Mouse (Mus musculus): ENCODE results near the gene Galr3. TPM values are rescaled to one million over a fixed set of nuclear protein-coding genes. Genes with fewer than 3 reads are reported as not detected.
A peak's percentile ranks its signal among the peaks of the same experiment; 100 is the strongest.

Gene Galr3
- polyA plus RNA-seq, 1 experiment from 2014 or later: not detected

- no peaks in the 10 kb centered on the region for H3K4me1 ChIP-seq (ENCODE audit: control insufficient read depth, insufficient read depth, low read length)
- ATAC-seq (ENCODE audit: insufficient number of reproducible peaks, low FRiP score, low TSS enrichment, low read depth) (no peak), DNase-seq (ENCODE audit: low spot score) (no peak)
- H3K9ac ChIP-seq (ENCODE audit: low read length): no peak overlapping the region; the same call in 1 of the 2 replicates
- peaks cover 25% of the 10 kb centered on the region for H3K36me3 ChIP-seq (ENCODE audit: control insufficient read depth, insufficient read depth, low read length)
- 77% methylated on average over 13 of the region's 13 CpGs for WGBS
- no peak overlapping the region for H3K27ac ChIP-seq (replicated peaks; ENCODE audit: low read depth, low read length)
- H3K9me3 ChIP-seq (ENCODE audit: control insufficient read depth, low read length): no peaks in the 10 kb centered on the region
- no peaks in the 10 kb centered on the region for H3K27me3 ChIP-seq (ENCODE audit: control insufficient read depth, insufficient read depth, low read length)
- no peak overlapping the region for H3K4me2 ChIP-seq (ENCODE audit: low read depth, severe bottlenecking)
- no peak overlapping the region for H3K4me3 ChIP-seq (ENCODE audit: low read depth, low read length)
Measured at GRCm38 (mm10) chr15:79051461-79052360, 10.0 kb downstream of the Galr3 start.

GRCm38 (mm10) chr15:79052366-79052765 lies 10.7 kb downstream of the Galr3 start:
- Histone ChIP-seq H3K9me3 (ENCODE audit: control insufficient read depth, low read length) (no peaks in the 10 kb centered on the region), H3K36me3 (ENCODE audit: control insufficient read depth, insufficient read depth, low read length) (peaks cover 25% of the 10 kb centered on the region), H3K4me2 (ENCODE audit: low read depth, severe bottlenecking) (no peak overlapping the region), H3K9ac (ENCODE audit: low read length) (no peak overlapping the region), H3K27ac (replicated peaks; ENCODE audit: low read depth, low read length) (no peak overlapping the region), H3K27me3 (ENCODE audit: control insufficient read depth, insufficient read depth, low read length) (no peaks in the 10 kb centered on the region), H3K4me3 (ENCODE audit: low read depth, low read length) (no peak overlapping the region), H3K4me1 (ENCODE audit: control insufficient read depth, insufficient read depth, low read length) (no peaks in the 10 kb centered on the region)
- 74% methylated on average over 2 of the region's 2 CpGs for WGBS
- no peak for DNase-seq (ENCODE audit: low spot score)
- ATAC-seq (ENCODE audit: insufficient number of reproducible peaks, low FRiP score, low TSS enrichment, low read depth): no peak

GRCm38 (mm10) chr15:79056601-79057000 lies 14.9 kb downstream of the Galr3 start:
- no peak overlapping the region for H3K9ac ChIP-seq (ENCODE audit: low read length)
- H3K4me2 ChIP-seq (ENCODE audit: low read depth, severe bottlenecking): no peak overlapping the region
- H3K27ac ChIP-seq (replicated peaks; ENCODE audit: low read depth, low read length): no peak overlapping the region
- 93% methylated on average over 7 of the region's 7 CpGs for WGBS
- H3K36me3 ChIP-seq (ENCODE audit: control insufficient read depth, insufficient read depth, low read length): peaks cover 35% of the 10 kb centered on the region
- H3K27me3 ChIP-seq (ENCODE audit: control insufficient read depth, insufficient read depth, low read length): no peaks in the 10 kb centered on the region
- ATAC-seq (ENCODE audit: insufficient number of reproducible peaks, low FRiP score, low TSS enrichment, low read depth) (no peak), DNase-seq (ENCODE audit: low spot score) (no peak)
- no peaks in the 10 kb centered on the region for H3K9me3 ChIP-seq (ENCODE audit: control insufficient read depth, low read length)
- no peaks in the 10 kb centered on the region; the same call in 1 of the 2 replicates for H3K4me1 ChIP-seq (ENCODE audit: control insufficient read depth, insufficient read depth, low read length)
- no peak overlapping the region for H3K4me3 ChIP-seq (ENCODE audit: low read depth, low read length)

- no peak overlapping the region for H3K9ac ChIP-seq (ENCODE audit: low read length)
- H3K9me3 ChIP-seq (ENCODE audit: control insufficient read depth, low read length): no peaks in the 10 kb centered on the region
- H3K36me3 ChIP-seq (ENCODE audit: control insufficient read depth, insufficient read depth, low read length): peaks cover 31% of the 10 kb centered on the region
- H3K4me1 ChIP-seq (ENCODE audit: control insufficient read depth, insufficient read depth, low read length): peaks cover 2% of the 10 kb centered on the region; the same call in 1 of the 2 replicates
- no peak overlapping the region for H3K27ac ChIP-seq (replicated peaks; ENCODE audit: low read depth, low read length)
- H3K27me3 ChIP-seq (ENCODE audit: control insufficient read depth, insufficient read depth, low read length): no peaks in the 10 kb centered on the region
- 94% methylated on average over 6 of the region's 6 CpGs for WGBS
- H3K4me2 ChIP-seq (ENCODE audit: low read depth, severe bottlenecking): no peak overlapping the region
- no peak overlapping the region for H3K4me3 ChIP-seq (ENCODE audit: low read depth, low read length)
- no peak for ATAC-seq (ENCODE audit: insufficient number of reproducible peaks, low FRiP score, low TSS enrichment, low read depth)
- DNase-seq (ENCODE audit: low spot score): no peak
Measured at GRCm38 (mm10) chr15:79057850-79058249, 16.2 kb downstream of the Galr3 start.

GRCm38 (mm10) chr15:79060887-79061565 lies 19.3 kb downstream of the Galr3 start:
- DNase-seq (ENCODE audit: low spot score) (no peak), ATAC-seq (ENCODE audit: insufficient number of reproducible peaks, low FRiP score, low TSS enrichment, low read depth) (no peak)
- Histone ChIP-seq H3K4me1 (ENCODE audit: control insufficient read depth, insufficient read depth, low read length) (peaks cover 7% of the 10 kb centered on the region; the same call in 1 of the 2 replicates), H3K27me3 (ENCODE audit: control insufficient read depth, insufficient read depth, low read length) (no peaks in the 10 kb centered on the region), H3K9me3 (ENCODE audit: control insufficient read depth, low read length) (no peaks in the 10 kb centered on the region), H3K9ac (ENCODE audit: low read length) (no peak overlapping the region), H3K4me3 (ENCODE audit: low read depth, low read length) (no peak overlapping the region), H3K4me2 (ENCODE audit: low read depth, severe bottlenecking) (no peak overlapping the region), H3K27ac (replicated peaks; ENCODE audit: low read depth, low read length) (no peak overlapping the region), H3K36me3 (ENCODE audit: control insufficient read depth, insufficient read depth, low read length) (peaks cover 12% of the 10 kb centered on the region)
- WGBS: 84% methylated on average over 14 of the region's 14 CpGs

GRCm38 (mm10) chr15:79062376-79063159 lies 20.9 kb downstream of the Galr3 start, which contains the start of gene Ankrd54:
Gene Ankrd54 (minus strand): TSS chr15:79062893.
- H3K36me3 ChIP-seq (ENCODE audit: control insufficient read depth, insufficient read depth, low read length): peaks cover 9% of the 10 kb centered on the region
- WGBS: under 1% methylated on average over 71 of the region's 80 CpGs
- H3K4me1 ChIP-seq (ENCODE audit: control insufficient read depth, insufficient read depth, low read length): peaks cover 13% of the 10 kb centered on the region; the same call in 1 of the 2 replicates
- no peak within 1 kb of the TSS for H3K27ac ChIP-seq (replicated peaks; ENCODE audit: low read depth, low read length)
- H3K9me3 ChIP-seq (ENCODE audit: control insufficient read depth, low read length): no peaks in the 10 kb centered on the region
- DNase-seq (ENCODE audit: low spot score) (peak; percentile 96), ATAC-seq (ENCODE audit: insufficient number of reproducible peaks, low FRiP score, low TSS enrichment, low read depth) (peak; percentile 99)
- H3K4me3 ChIP-seq (ENCODE audit: low read depth, low read length): peak within 1 kb of the TSS; percentile 72
- peak within 1 kb of the TSS; percentile 72 for H3K9ac ChIP-seq (ENCODE audit: low read length)
- H3K27me3 ChIP-seq (ENCODE audit: control insufficient read depth, insufficient read depth, low read length): no peaks in the 10 kb centered on the region
- H3K4me2 ChIP-seq (ENCODE audit: low read depth, severe bottlenecking): peak within 1 kb of the TSS; percentile 80

- DNase-seq (ENCODE audit: low spot score): no peak
- Histone ChIP-seq H3K27me3 (ENCODE audit: control insufficient read depth, insufficient read depth, low read length) (no peaks in the 10 kb centered on the region), H3K9me3 (ENCODE audit: control insufficient read depth, low read length) (no peaks in the 10 kb centered on the region), H3K9ac (ENCODE audit: low read length) (no peak overlapping the region; the same call in 1 of the 2 replicates), H3K4me1 (ENCODE audit: control insufficient read depth, insufficient read depth, low read length) (peaks cover 13% of the 10 kb centered on the region; the same call in 1 of the 2 replicates), H3K27ac (replicated peaks; ENCODE audit: low read depth, low read length) (no peak overlapping the region), H3K4me2 (ENCODE audit: low read depth, severe bottlenecking) (peak overlapping the region; percentile 44), H3K4me3 (ENCODE audit: low read depth, low read length) (peak overlapping the region; percentile 16), H3K36me3 (ENCODE audit: control insufficient read depth, insufficient read depth, low read length) (peaks cover 5% of the 10 kb centered on the region)
- 9% methylated on average over 14 of the region's 14 CpGs for WGBS
- no peak for ATAC-seq (ENCODE audit: insufficient number of reproducible peaks, low FRiP score, low TSS enrichment, low read depth)
Measured at GRCm38 (mm10) chr15:79063160-79063740, 21.6 kb downstream of the Galr3 start.
